Mouse (Mus musculus) neutrophil, adult 65 days (primary cell): Measurements from ENCODE around the gene Nr1i3. TPM values are rescaled to one million over a fixed set of nuclear protein-coding genes. Genes with fewer than 3 reads are reported as not detected.

Experiments used
- total RNA-seq: library from RNA; stranded (reverse); gene quantifications from 2 replicates; pipeline ENCODE4 v1.2.4, GENCODE M21; 2023

Nr1i3 gene
- total RNA-seq: not detected in 2 replicates

DNA sequence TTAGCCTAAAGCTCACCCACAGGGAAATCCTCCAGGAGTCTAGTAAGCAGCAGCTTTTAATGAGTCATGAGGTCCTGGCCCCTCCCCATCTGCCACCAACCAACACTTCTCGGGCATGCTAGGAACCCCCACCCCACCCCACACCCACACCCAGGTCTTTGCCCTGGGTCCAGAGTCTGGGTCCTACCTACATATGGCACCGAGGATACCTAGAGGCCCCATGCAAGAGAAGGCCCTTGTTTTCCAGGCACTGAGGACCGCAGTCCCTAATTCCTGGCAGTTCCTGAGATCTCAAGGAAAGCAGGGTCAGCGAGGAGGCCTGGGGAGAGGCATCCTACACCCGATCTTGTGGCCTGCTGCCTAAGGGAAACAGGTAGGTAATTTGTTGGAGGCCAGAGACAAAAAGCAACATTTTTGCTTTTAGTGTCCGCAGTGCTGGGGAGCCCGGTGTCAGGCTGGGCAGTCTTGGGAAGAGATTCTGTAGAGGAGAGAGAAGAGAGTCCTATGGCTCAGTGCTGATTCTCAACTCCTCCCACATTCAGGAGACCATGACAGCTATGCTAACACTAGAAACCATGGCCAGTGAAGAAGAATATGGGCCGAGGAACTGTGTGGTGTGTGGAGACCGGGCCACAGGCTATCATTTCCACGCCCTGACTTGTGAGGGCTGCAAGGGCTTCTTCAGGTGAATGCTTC, at the start of gene Nr1i3:
Gene Nr1i3 (plus strand): TSS at position 170 of the 696 bp plus-strand sequence.

DNA sequence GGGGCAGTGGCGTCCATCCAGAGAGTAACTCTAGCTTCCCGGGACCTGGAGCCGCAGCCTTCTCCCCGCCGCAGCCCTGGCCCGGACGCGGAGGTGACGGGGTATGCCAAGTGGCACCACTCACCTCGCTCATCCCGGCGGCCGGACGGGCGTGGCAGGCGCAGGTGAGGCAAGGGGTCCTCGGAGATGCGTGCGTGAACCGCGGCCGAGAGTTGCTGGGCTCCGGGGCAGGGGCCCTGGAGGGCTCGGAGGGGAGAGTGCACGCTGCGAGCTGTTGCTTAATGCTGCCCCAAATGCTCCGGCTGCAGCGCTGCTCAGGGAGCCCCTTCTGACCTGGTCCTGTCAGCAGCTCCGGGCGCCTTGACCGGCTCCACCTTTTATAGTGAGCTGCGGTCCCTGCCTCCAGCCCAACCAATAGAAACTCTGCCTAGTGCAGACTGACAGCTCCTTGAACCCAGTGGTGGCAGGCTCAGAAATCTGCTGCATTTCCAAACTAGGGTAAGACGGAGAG, 17.8 kb upstream of the Nr1i3 start, which contains the start of gene Pcp4l1:
Gene Pcp4l1 (minus strand): TSS at position 382 of the 511 bp plus-strand sequence.

DNA sequence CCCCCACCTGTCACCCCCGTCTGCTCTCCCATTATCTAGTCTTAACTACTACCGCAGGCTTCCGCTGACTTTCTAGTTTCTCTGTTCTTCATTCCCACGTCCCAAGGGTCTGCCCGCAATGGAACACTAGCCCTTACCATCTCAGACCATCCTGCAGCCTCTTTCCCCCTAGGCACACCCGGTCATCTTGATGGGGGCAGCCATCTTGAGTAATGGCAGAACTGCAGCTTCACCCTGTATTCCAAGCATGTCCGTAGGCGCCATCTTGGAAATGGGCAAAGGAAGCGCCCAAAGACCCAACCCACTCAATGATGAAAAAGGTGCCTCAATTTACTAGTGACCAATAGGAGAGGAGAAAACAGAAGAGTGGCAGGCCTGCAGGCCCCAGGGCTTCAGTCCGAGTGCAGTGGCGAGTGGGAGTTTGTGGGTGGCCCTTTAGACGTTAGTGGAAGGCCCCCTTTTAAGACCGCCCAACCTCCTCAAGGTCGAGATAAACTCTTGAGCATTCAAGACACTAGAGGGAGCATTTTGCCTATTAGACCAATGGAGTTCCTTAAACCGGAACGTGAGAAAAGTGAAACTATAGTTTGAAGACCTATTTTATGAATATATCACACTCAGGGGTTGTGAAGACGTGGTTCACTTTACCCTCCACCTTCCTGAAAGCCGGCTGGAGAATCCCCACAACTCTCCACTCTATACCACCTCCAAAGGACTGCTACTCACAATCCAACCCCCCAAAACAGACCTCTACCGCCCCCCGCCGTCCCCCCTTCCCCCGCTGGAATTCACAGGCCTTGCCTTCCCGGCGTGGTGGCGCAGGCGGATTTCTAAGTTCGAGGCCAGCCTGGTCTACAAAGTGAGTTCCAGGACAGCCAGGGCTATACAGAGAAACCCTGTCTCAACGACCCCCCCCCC, 8.7 kb downstream of the Nr1i3 start, which contains the start of gene Tomm40l:
Gene Tomm40l (minus strand): TSS at position 277 of the 918 bp plus-strand sequence.

DNA sequence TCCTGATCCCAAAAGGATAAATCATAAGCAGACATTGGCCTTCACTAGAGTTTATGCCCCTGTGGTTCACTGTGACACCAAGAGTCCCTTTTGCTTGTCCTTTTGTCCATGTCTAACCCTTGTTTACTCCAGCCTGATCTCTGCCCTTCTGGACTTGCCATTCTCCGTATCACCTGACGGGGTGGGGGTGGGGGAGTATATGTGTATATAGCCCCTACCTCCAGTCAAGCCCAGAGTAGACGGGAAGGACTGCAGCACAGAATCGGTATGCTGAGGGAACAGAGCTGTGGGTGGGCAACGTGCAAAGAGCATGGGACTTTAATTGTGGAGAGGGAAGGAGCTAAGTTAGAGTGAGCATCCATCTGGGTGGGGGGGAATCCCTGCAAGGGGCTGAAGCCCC, 11.1 kb downstream of the Nr1i3 start, which contains the start of gene Apoa2:
Gene Apoa2 (plus strand): TSS at position 198 of the 400 bp plus-strand sequence.

DNA sequence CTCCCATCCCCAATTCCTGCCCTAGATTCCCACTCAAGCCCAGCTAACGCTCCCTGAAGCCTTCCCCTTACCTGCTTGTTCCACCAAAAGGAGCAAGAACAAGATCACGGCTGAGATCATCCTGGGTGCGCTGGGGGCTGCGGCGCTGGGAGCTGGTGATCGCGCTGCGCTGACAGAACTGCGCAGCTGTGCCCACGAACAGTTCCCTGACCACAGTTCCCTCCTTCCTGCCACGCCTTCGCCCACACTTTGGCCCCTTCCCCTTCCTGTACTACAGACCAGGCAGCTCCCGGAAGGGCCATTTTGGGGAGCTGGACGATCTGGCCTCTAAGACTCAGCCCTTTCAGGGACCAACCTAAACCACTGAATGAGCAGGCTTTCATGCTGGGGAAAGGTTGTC, 20.4 kb downstream of the Nr1i3 start, which contains the start of gene Fcer1g:
Gene Fcer1g (minus strand): TSS at position 240 of the 400 bp plus-strand sequence.

DNA sequence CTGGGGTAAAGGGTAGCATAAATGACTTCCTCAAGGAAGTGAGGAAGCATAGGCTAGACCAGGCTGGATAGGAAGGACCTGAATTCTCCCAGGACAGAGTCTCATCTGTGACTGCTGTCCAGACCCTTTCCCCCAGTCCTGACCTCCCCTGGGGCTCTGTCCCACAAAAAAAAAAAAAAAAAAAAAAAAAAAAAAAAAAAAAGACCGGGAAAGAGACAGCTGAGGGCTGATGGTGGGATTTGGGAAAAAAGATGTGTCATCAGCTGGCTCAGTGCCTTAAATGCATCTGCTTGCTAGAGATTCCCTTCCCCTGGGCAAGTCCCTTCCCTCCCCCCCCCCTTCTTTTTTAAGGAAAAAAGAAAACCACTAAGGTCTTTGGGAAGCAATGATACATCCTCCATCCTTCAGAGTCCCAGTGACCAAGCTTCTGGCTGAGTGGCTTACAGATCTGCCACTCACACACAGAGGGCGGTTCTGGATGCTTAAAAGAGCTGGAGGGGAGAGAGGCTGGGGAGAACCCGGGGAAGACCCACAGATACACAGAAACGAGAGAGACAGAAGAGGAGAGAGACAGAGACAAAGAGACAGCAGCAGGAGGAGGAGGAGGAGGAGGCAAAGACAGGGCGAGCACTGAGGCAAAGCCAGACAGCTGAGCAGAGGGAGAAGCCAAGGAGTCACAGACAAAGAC, 36.3 kb downstream of the Nr1i3 start, which contains the start of gene Adamts4:
Gene Adamts4 (plus strand): TSS at position 509 of the 688 bp plus-strand sequence.

DNA sequence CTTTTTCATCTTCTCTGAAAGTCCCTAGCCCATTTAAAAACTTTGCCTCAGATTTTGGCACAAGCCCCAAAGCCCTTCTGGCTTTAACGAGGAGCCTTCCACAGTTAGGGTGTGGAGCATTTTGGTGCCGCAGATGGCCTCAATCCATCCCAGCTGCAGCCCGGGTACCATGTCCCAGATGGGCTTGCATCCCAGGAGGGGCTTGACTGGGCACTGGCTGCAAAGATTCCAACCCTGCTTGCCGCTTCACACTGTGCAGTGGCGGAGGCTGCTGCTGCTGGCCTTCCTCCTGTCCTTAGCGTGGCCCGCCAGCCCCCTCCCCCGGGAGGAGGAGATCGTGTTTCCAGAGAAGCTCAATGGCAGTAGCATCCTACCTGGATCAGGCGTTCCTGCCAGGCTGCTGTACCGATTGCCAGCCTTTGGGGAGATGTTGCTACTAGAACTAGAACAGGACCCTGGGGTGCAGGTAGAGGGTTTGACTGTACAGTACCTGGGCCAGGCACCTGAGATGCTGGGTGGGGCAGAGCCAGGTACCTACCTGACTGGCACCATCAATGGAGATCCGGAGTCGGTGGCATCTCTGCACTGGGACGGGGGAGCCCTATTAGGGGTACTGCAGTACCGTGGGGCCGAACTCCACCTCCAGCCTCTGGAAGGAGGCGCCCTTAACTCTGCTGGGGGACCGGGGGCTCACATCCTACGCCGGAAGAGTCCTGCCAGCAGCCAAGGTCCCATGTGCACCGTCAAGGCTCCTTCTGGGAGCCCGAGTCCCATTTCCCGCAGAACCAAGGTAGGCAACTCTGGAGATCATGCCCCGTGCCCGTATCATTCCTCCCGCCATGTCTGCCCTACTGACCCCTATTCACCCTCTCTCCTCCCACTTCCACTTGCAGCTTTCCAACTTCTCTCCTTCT, 37.2 kb downstream of the Nr1i3 start, which contains the start of gene Ndufs2:
Gene Ndufs2 (minus strand): TSS at position 709 of the 914 bp plus-strand sequence.

DNA sequence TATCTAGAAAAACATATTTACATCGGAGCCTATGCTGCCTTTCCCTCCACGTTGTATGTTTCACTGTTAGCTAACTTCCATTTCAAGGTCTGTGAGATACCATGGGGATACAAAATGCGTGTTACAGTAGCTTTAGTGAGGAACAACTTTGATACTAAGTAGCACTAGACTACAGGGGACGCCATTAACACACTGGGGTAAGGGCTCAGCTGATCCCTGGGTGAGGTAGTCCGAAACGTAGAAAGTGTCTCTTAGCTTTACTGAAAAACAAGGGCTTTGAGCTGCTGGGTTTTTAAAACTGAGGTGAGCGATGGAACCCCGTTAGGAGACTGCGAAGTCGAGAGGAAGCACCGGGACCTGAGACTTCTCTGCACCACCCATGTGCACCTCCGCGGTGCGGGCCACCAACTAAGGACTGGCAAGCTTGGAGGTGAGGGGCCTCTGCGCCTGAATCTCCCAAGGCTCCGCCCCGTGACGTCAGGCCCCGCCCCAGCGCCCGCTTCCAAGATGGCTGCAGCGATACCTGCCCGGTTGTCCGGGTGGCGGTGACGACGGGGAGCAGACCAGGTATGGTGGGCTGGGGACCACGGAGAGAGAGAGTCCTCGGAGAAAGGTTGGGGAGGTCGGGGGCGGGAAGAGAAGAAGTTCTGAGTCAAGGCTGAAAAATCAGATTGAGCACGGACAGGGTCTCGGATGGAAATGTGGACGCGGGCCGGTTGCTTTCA, 56.2 kb downstream of the Nr1i3 start, which contains the start of gene B4galt3:
Gene B4galt3 (plus strand): TSS at position 481 of the 725 bp plus-strand sequence.

Other genes starting within 250 kb of the Nr1i3 start
- 82.5 and 95.9 TPM in 2 replicates for gene Fcgr2b, start 237.4 kb upstream of the Nr1i3 start, total RNA-seq
- 59.5 and 102 TPM in 2 replicates for gene Fcgr4, start 195.1 kb upstream of the Nr1i3 start, total RNA-seq
- 422 and 510 TPM in 2 replicates for gene Fcgr3, start 149.0 kb upstream of the Nr1i3 start, total RNA-seq
- gene Cfap126, start 100.1 kb upstream of the Nr1i3 start, total RNA-seq: 0.91 TPM in 1 of 2 replicates, not detected in the other
- gene Sdhc, start 63.4 kb upstream of the Nr1i3 start, total RNA-seq: 70.1 and 76.7 TPM in 2 replicates
- gene Mpz, start 63.3 kb upstream of the Nr1i3 start, total RNA-seq: not detected in 2 replicates
- 0.25 and 0.38 TPM in 2 replicates for gene Pcp4l1, start 17.7 kb upstream of the Nr1i3 start, total RNA-seq
- 7.2 and 11.8 TPM in 2 replicates for gene Tomm40l, start 8.5 kb downstream of the Nr1i3 start, total RNA-seq
- gene Apoa2, start 11.1 kb downstream of the Nr1i3 start, total RNA-seq: not detected in 2 replicates
- 1,184 and 1,203 TPM in 2 replicates for gene Fcer1g, start 20.4 kb downstream of the Nr1i3 start, total RNA-seq
- gene Adamts4, start 36.5 kb downstream of the Nr1i3 start, total RNA-seq: not detected in 2 replicates
- 68.8 and 134 TPM in 2 replicates for gene Ndufs2, start 37.4 kb downstream of the Nr1i3 start, total RNA-seq
- gene B4galt3, start 56.4 kb downstream of the Nr1i3 start, total RNA-seq: 115 and 168 TPM in 2 replicates
- 64.8 and 86.5 TPM in 2 replicates for gene Ppox, start 67.2 kb downstream of the Nr1i3 start, total RNA-seq
- gene Usp21, start 74.0 kb downstream of the Nr1i3 start, total RNA-seq: 27.7 and 31.0 TPM in 2 replicates
- 40.6 and 41.8 TPM in 2 replicates for gene Ufc1, start 81.1 kb downstream of the Nr1i3 start, total RNA-seq
- 17.9 and 25.5 TPM in 2 replicates for gene Dedd, start 115.2 kb downstream of the Nr1i3 start, total RNA-seq
- 15.9 and 16.3 TPM in 2 replicates for gene Nit1, start 131.7 kb downstream of the Nr1i3 start, total RNA-seq
- gene Pfdn2, start 131.7 kb downstream of the Nr1i3 start, total RNA-seq: 39.2 and 40.6 TPM in 2 replicates
- not detected in 2 replicates for gene Klhdc9, start 146.8 kb downstream of the Nr1i3 start, total RNA-seq
- gene Nectin4, start 156.1 kb downstream of the Nr1i3 start, total RNA-seq: 1.1 and 1.6 TPM in 2 replicates
- 268 and 358 TPM in 2 replicates for gene Arhgap30, start 175.0 kb downstream of the Nr1i3 start, total RNA-seq
- gene Usf1, start 197.3 kb downstream of the Nr1i3 start, total RNA-seq: 111 and 118 TPM in 2 replicates
- 1.6 and 2.3 TPM in 2 replicates for gene Tstd1, start 204.9 kb downstream of the Nr1i3 start, total RNA-seq
- gene F11r, start 223.6 kb downstream of the Nr1i3 start, total RNA-seq: 1.2 TPM in 2 replicates